Mouse (Mus musculus) intestine, embryonic 15.5 days (tissue): ENCODE results near the gene Bcl2. TPM values are rescaled to one million over a fixed set of nuclear protein-coding genes. Genes with fewer than 3 reads are reported as not detected.

Experiments
- ATAC-seq: fragments of 200-750 bp; cut with Nextera tagmentation; 2 replicates; pipeline ENCODE4 v1.8.0; 2017; ENCODE audit warnings: moderate TSS enrichment, moderate library complexity
- H3K27ac ChIP-seq: fragments of 300-500 bp; sonication (generic); 2 replicates; pipeline ENCODE4 v1.5.1; 2015; ENCODE audit warnings: mild to moderate bottlenecking, inconsistent platforms
- H3K27me3 ChIP-seq: fragments of 300-500 bp; sonication (generic); replicated peaks from 2 replicates; pipeline ENCODE4 v1.6.1; 2015; ENCODE audit warnings: inconsistent platforms
- H3K36me3 ChIP-seq: fragments of 300-500 bp; sonication (generic); 2 replicates; pipeline ENCODE4 v1.6.1; 2015; ENCODE audit warnings: inconsistent platforms
- H3K4me1 ChIP-seq: fragments of 300-500 bp; sonication (generic); replicated peaks from 2 replicates; pipeline ENCODE4 v1.6.1; 2015; ENCODE audit warnings: inconsistent platforms
- H3K4me2 ChIP-seq: fragments of 300-500 bp; sonication (generic); replicated peaks from 2 replicates; pipeline ENCODE4 v1.6.1; 2015; ENCODE audit warnings: mild to moderate bottlenecking, inconsistent platforms
- H3K4me3 ChIP-seq: fragments of 300-500 bp; sonication (generic); replicated peaks from 2 replicates; pipeline ENCODE4 v1.5.1; 2015; ENCODE audit warnings: inconsistent platforms
- H3K9ac ChIP-seq: fragments of 300-500 bp; sonication (generic); 2 replicates; pipeline ENCODE4 v1.6.1; 2015; ENCODE audit warnings: inconsistent platforms
- H3K9me3 ChIP-seq: fragments of 300-500 bp; sonication (generic); 2 replicates; pipeline ENCODE4 v1.6.1; 2016; ENCODE audit warnings: inconsistent platforms
- WGBS: fragments of 180-500 bp; shearing (Covaris S2); methylation state at CpG from one replicate; pipeline ENCODE4 v1.1.7; 2015; 5-methylcytosine and 5-hydroxymethylcytosine counted together
- polyA plus RNA-seq: library from polyadenylated mRNA; unstranded; fragments of >200 nt; fragmentation: Nextera tagmentation; extraction: Ambion mirVana; gene quantifications from 2 replicates; pipeline ENCODE4 v1.2.1, GENCODE M21; 2015

Gene Bcl2
- polyA plus RNA-seq, 1 experiment from 2014 or later = 13.2 TPM

DNA sequence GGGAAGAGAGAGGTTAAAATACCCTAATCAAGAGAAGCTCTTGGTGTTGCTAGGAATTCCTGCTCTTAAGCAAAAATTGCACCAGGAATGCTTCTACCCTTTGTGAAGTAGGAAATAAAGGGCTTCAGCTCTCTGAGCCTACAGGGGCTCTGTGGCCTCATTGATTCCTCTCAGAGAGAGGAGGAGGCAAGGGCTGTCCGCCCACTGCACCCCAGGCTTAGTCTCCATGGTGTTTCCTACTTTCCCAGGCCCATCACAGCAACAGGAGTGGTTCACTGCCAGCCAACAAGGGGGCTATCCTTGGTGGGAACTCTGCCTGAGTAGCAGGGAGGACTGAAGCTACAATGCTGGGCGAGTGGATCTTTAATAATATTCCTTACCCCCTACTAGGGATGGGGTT is 129.2 kb downstream of the Bcl2 start:
- no peak for ATAC-seq

DNA sequence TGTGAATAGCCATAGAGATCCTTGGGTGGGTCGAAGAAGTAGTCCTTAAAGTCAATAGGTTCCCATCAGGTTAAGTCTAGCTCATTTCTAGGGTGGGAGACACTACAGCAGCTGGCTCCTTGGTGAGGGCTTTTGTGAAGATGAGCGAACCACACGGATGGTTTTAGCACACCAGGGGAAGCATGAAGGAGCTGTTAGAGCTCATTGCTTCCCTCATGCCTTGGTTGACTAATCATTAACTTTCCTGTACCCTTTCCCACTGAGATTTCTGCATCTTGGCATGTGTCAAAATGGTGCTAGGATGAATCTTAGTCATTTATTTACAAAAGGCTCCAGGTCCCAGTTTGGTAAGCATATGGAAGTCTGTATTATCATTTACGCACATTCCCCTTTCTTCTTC is 129.8 kb downstream of the Bcl2 start:
- no peaks in the 10 kb centered on the region for H3K36me3 ChIP-seq
- no peak overlapping the region for H3K4me2 ChIP-seq
- peaks cover 42% of the 10 kb centered on the region for H3K4me1 ChIP-seq
- no peak overlapping the region; the same call in 1 of the 2 replicates for H3K27ac ChIP-seq
- no peak overlapping the region for H3K9ac ChIP-seq
- H3K27me3 ChIP-seq = no peaks in the 10 kb centered on the region
- no peaks in the 10 kb centered on the region for H3K9me3 ChIP-seq
- no peak for ATAC-seq
- H3K4me3 ChIP-seq = no peak overlapping the region
- 74% methylated on average over 4 of the region's 4 CpGs for WGBS

More for the DNA sequence above, 129.2 kb downstream of the Bcl2 start:
- Histone ChIP-seq H3K4me2 (no peak overlapping the region), H3K9ac (no peak overlapping the region), H3K9me3 (no peaks in the 10 kb centered on the region), H3K4me1 (peaks cover 47% of the 10 kb centered on the region), H3K27ac (peak overlapping the region; percentile 28; the same call in 1 of the 2 replicates), H3K36me3 (no peaks in the 10 kb centered on the region), H3K27me3 (no peaks in the 10 kb centered on the region), H3K4me3 (no peak overlapping the region)
- 90% methylated on average over 2 of the region's 2 CpGs for WGBS

- H3K9ac ChIP-seq = no peak overlapping the region
- H3K4me1 ChIP-seq = peaks cover 41% of the 10 kb centered on the region
- no peak overlapping the region; the same call in 1 of the 2 replicates for H3K27ac ChIP-seq
- no peaks in the 10 kb centered on the region for H3K9me3 ChIP-seq
- no peak overlapping the region for H3K4me2 ChIP-seq
- H3K36me3 ChIP-seq = no peaks in the 10 kb centered on the region
- 62% methylated on average over 14 of the region's 14 CpGs for WGBS
- H3K4me3 ChIP-seq = no peak overlapping the region
- H3K27me3 ChIP-seq = no peaks in the 10 kb centered on the region
- no peak for ATAC-seq
These were observed 130.5 kb downstream of the Bcl2 start for GRCm38 (mm10) chr1:106583245-106584241.

DNA sequence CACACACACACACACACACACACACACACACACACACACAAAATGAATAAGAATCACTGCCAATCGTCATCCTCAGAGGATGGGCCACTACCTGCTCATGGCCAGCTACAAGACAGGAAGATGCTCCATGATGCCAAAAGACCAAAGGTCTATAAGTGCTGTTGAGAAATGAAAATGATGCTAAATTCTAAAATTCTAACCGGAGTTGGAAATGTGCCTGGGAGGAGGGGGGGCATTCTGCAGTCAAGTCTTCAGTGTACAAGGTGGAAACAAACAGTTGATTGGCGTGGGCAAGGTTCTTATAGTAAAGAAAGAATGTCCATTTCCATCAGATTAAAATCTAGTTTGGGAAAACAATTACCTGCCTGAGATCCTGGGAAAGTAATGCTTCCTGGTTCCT is 131.3 kb downstream of the Bcl2 start:
- ATAC-seq = no peak
- no peak overlapping the region for H3K4me2 ChIP-seq
- 79% methylated on average over 3 of the region's 3 CpGs for WGBS

DNA sequence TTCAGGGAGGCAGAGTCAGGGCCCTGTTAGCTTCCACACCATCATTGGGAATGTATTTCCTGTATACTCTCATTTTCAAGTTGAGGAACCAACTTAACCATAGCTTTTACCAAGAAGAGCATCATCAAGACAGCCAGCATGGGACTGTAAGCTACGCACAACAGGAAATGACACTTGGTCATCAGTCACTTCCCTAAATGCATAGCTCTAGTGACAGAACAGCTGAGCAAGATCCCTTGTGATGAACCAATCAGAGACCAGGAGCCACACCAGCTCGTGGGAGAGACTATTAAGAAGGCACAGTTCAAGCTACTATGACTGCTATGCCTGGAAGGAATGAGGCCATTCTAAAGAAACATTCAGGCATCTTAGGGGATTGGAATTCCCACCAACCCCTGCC is 132.3 kb downstream of the Bcl2 start:
- ATAC-seq = no peak
- H3K36me3 ChIP-seq = no peaks in the 10 kb centered on the region
- H3K4me1 ChIP-seq = peaks cover 29% of the 10 kb centered on the region
- H3K27me3 ChIP-seq = no peaks in the 10 kb centered on the region
- no peaks in the 10 kb centered on the region for H3K9me3 ChIP-seq
- H3K27ac ChIP-seq = no peak overlapping the region
- WGBS = 61% methylated on average over 2 of the region's 2 CpGs
- H3K4me3 ChIP-seq = no peak overlapping the region
- no peak overlapping the region for H3K9ac ChIP-seq
- H3K4me2 ChIP-seq = no peak overlapping the region

More for the DNA sequence above, 131.3 kb downstream of the Bcl2 start:
- Histone ChIP-seq H3K27ac (no peak overlapping the region), H3K4me1 (peaks cover 36% of the 10 kb centered on the region), H3K9me3 (no peaks in the 10 kb centered on the region), H3K27me3 (no peaks in the 10 kb centered on the region), H3K4me3 (no peak overlapping the region), H3K36me3 (no peaks in the 10 kb centered on the region), H3K9ac (no peak overlapping the region)

GRCm38 (mm10) chr1:106579768-106580167 is 134.3 kb downstream of the Bcl2 start:
- Histone ChIP-seq H3K4me3 (no peak overlapping the region), H3K4me1 (peaks cover 20% of the 10 kb centered on the region), H3K27ac (no peak overlapping the region), H3K36me3 (no peaks in the 10 kb centered on the region), H3K27me3 (no peaks in the 10 kb centered on the region), H3K9me3 (no peaks in the 10 kb centered on the region), H3K4me2 (no peak overlapping the region), H3K9ac (no peak overlapping the region)
- WGBS = 86% methylated on average over 1 of the region's 1 CpGs
- no peak for ATAC-seq

- H3K9me3 ChIP-seq = no peaks in the 10 kb centered on the region
- H3K27me3 ChIP-seq = no peaks in the 10 kb centered on the region
- no peak for ATAC-seq
- no peak overlapping the region for H3K9ac ChIP-seq
- no peaks in the 10 kb centered on the region for H3K36me3 ChIP-seq
- no peaks in the 10 kb centered on the region for H3K4me1 ChIP-seq
- no peak overlapping the region for H3K4me3 ChIP-seq
- no peak overlapping the region for H3K27ac ChIP-seq
- no peak overlapping the region for H3K4me2 ChIP-seq
- WGBS = 92% methylated on average over 2 of the region's 2 CpGs
These were observed 141.6 kb downstream of the Bcl2 start for GRCm38 (mm10) chr1:106572506-106572905.

- Histone ChIP-seq H3K27ac (no peak overlapping the region), H3K27me3 (no peaks in the 10 kb centered on the region), H3K36me3 (no peaks in the 10 kb centered on the region), H3K4me2 (no peak overlapping the region), H3K4me1 (0 out of 2 replicates have a peak, but pooled peaks cover 5% of the 10 kb centered on the region), H3K4me3 (no peak overlapping the region), H3K9me3 (no peaks in the 10 kb centered on the region), H3K9ac (no peak overlapping the region)
- 97% methylated on average over 1 of the region's 1 CpGs for WGBS
- ATAC-seq = no peak
These were observed 143.2 kb downstream of the Bcl2 start for GRCm38 (mm10) chr1:106570870-106571269.

DNA sequence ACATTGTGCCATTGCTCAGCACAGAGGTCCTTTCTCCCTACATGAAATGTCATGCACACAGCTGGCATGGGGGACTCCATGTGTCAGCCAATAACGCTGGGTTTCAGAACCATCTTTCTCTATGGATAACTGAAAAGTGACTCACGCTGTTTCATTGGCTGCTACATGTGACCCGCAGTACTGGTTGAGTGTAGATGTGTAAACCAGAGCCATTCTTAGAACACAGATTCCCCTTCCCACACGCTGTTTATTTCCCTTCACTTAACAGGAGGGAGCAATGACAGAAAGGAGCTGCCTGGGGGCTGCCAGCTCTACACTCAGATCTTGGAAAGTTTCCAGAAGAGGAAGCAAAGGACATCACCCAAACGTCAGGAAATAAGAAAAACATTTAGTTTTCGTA is 143.7 kb downstream of the Bcl2 start:
- Histone ChIP-seq H3K27me3 (no peaks in the 10 kb centered on the region), H3K27ac (no peak overlapping the region), H3K4me1 (0 out of 2 replicates have a peak, but pooled peaks cover 5% of the 10 kb centered on the region), H3K36me3 (no peaks in the 10 kb centered on the region), H3K4me3 (no peak overlapping the region), H3K9ac (no peak overlapping the region), H3K4me2 (no peak overlapping the region), H3K9me3 (no peaks in the 10 kb centered on the region)
- WGBS = 64% methylated on average over 6 of the region's 6 CpGs
- ATAC-seq = no peak

- WGBS = 85% methylated on average over 6 of the region's 6 CpGs
- no peaks in the 10 kb centered on the region for H3K36me3 ChIP-seq
- ATAC-seq = no peak
- no peak overlapping the region for H3K9ac ChIP-seq
- H3K4me2 ChIP-seq = no peak overlapping the region
- H3K27me3 ChIP-seq = no peaks in the 10 kb centered on the region
- H3K9me3 ChIP-seq = no peaks in the 10 kb centered on the region
- H3K4me3 ChIP-seq = no peak overlapping the region
- no peak overlapping the region for H3K27ac ChIP-seq
- H3K4me1 ChIP-seq = 0 out of 2 replicates have a peak, but pooled peaks cover 5% of the 10 kb centered on the region
These were observed 144.4 kb downstream of the Bcl2 start for GRCm38 (mm10) chr1:106569674-106570073.

DNA sequence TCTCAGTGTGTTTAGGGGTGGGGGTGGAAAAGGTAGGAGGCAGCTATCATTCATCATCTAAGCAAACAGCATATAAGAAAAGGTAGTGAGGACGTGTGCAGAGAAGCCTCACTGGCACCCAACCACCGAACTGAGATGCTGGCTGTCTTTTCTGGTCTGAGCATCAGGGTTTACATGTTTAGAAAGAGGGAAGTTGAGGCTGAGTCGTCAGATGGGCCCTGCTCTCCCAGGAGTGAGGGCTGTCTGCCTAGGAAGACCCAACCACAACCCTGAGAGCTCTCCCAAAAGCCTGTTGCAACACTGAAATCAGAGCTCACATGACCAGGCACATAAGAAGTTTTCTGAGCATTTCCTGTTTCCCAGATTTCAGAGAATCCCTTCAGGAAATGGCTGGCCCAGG is 145.2 kb downstream of the Bcl2 start:
- 0 out of 2 replicates have a peak, but pooled peaks cover 5% of the 10 kb centered on the region for H3K4me1 ChIP-seq
- H3K36me3 ChIP-seq = no peaks in the 10 kb centered on the region
- H3K27me3 ChIP-seq = no peaks in the 10 kb centered on the region
- no peak overlapping the region for H3K27ac ChIP-seq
- ATAC-seq = no peak
- no peak overlapping the region for H3K4me3 ChIP-seq
- no peak overlapping the region for H3K9ac ChIP-seq
- H3K4me2 ChIP-seq = no peak overlapping the region
- H3K9me3 ChIP-seq = no peaks in the 10 kb centered on the region
- WGBS = 58% methylated on average over 3 of the region's 3 CpGs

GRCm38 (mm10) chr1:106567506-106567905 is 146.6 kb downstream of the Bcl2 start:
- no peak overlapping the region for H3K9ac ChIP-seq
- H3K9me3 ChIP-seq = no peaks in the 10 kb centered on the region
- no peaks in the 10 kb centered on the region for H3K36me3 ChIP-seq
- no peak overlapping the region for H3K4me2 ChIP-seq
- 79% methylated on average over 5 of the region's 5 CpGs for WGBS
- no peak overlapping the region for H3K4me3 ChIP-seq
- no peak overlapping the region for H3K27ac ChIP-seq
- no peaks in the 10 kb centered on the region for H3K27me3 ChIP-seq
- no peak for ATAC-seq
- H3K4me1 ChIP-seq = 0 out of 2 replicates have a peak, but pooled peaks cover 5% of the 10 kb centered on the region
